Mouse (Mus musculus) hindbrain, embryonic 10.5 days (tissue): ENCODE measurements around the gene Dcaf11. TPM values are rescaled to one million over a fixed set of nuclear protein-coding genes. Genes with fewer than 3 reads are reported as not detected.

Source experiments
- DNase-seq: peaks from one replicate; pipeline ENCODE4 v3.0.0-alpha.2; 2017; ENCODE audit warnings: low spot score
- H3K27ac ChIP-seq: fragments of 300-500 bp; sonication (generic); 2 replicates; pipeline ENCODE4 v1.5.1; 2016; ENCODE audit warnings: mild to moderate bottlenecking, moderate library complexity
- H3K27me3 ChIP-seq: fragments of 300-500 bp; sonication (generic); 2 replicates; pipeline ENCODE4 v1.6.1; 2016; ENCODE audit warnings: mild to moderate bottlenecking; ENCODE audit not compliant: poor library complexity, insufficient read depth, severe bottlenecking
- H3K36me3 ChIP-seq: fragments of 300-500 bp; sonication (generic); 2 replicates; pipeline ENCODE4 v1.6.1; 2016; ENCODE audit warnings: mild to moderate bottlenecking, moderate library complexity
- H3K4me1 ChIP-seq: fragments of 300-500 bp; sonication (generic); replicated peaks from 2 replicates; pipeline ENCODE4 v1.6.1; 2016; ENCODE audit warnings: mild to moderate bottlenecking
- H3K4me3 ChIP-seq: fragments of 300-500 bp; sonication (generic); 2 replicates; pipeline ENCODE4 v1.5.1; 2016; ENCODE audit warnings: mild to moderate bottlenecking, moderate library complexity
- H3K9me3 ChIP-seq: fragments of 300-500 bp; sonication (generic); 2 replicates; pipeline ENCODE4 v1.6.1; 2016; ENCODE audit warnings: mild to moderate bottlenecking, moderate library complexity
- WGBS: fragments of 180-500 bp; shearing (Covaris S2); methylation state at CpG from one replicate; pipeline ENCODE4 v1.1.7; 2016; 5-methylcytosine and 5-hydroxymethylcytosine counted together
- polyA plus RNA-seq: library from polyadenylated mRNA; unstranded; fragments of >200 nt; fragmentation: Nextera tagmentation; extraction: Ambion mirVana; gene quantifications from 2 replicates; pipeline ENCODE4 v1.2.1, GENCODE M21; 2016

Gene Dcaf11
- polyA plus RNA-seq, 1 experiment from 2014 or later, result 94.1 TPM

DNA sequence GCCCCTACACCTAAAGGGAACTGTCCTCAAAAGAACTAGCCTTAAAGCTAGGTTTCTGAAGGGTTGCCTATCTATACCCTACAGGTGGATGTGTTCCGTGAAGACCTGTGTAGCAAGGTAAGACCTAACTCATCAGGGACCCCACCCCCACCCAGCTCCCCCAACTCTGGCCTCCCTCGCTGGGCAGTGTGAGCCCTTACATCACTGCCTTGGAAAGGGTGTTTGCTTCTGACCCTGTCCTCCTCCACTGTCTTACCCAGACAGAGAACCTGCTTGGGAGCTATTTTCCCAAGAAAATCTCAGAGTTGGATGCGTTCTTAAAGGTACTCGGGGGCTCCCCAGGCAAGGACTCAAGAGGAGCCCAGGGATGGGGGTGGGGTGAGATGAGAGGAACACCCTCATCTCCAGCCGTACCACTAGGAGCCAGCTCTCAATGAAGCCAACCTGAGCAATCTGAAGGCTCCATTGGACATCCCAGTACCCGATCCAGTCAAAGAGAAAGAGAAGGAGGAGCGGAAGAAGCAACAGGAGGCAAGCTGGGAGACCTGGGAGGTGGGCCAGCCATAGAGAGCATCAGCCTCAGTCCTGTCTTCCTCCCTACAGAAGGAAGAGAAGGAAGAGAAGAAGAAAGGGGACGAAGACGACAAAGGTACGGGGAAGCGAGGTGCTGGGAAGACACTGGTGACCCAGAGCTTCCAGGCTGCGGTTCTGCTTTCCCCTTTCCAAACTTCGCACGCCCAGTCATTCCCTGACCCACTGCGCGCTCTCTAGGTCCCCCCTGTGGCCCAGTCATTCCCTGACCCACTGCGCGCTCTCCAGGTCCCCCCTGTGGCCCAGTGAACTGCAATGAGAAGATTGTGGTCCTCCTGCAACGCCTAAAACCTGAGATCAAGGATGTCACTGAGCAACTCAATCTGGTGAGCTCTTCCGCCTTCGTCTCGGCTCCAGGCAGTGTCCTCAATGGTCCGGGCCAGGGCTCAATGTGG is 20.0 kb downstream of the Dcaf11 start:
- no peak for DNase-seq
- 82% methylated on average over 23 of the region's 23 CpGs for WGBS
- H3K4me1 ChIP-seq, result peaks cover 42% of the 10 kb centered on the region
- H3K27ac ChIP-seq, result no peak overlapping the region
- H3K4me3 ChIP-seq, result no peak overlapping the region
- no peaks in the 10 kb centered on the region for H3K9me3 ChIP-seq
- peaks cover 26% of the 10 kb centered on the region for H3K36me3 ChIP-seq
- H3K27me3 ChIP-seq, result peaks cover 7% of the 10 kb centered on the region; the same call in 1 of the 2 replicates

- no peaks in the 10 kb centered on the region for H3K9me3 ChIP-seq
- H3K4me3 ChIP-seq, result no peak overlapping the region
- 94% methylated on average over 16 of the region's 16 CpGs for WGBS
- peaks cover 46% of the 10 kb centered on the region for H3K4me1 ChIP-seq
- DNase-seq, result no peak
- peaks cover 26% of the 10 kb centered on the region for H3K36me3 ChIP-seq
- peaks cover 7% of the 10 kb centered on the region; the same call in 1 of the 2 replicates for H3K27me3 ChIP-seq
- no peak overlapping the region for H3K27ac ChIP-seq
These were observed 20.9 kb downstream of the Dcaf11 start for GRCm38 (mm10) chr14:55580731-55581130.

DNA sequence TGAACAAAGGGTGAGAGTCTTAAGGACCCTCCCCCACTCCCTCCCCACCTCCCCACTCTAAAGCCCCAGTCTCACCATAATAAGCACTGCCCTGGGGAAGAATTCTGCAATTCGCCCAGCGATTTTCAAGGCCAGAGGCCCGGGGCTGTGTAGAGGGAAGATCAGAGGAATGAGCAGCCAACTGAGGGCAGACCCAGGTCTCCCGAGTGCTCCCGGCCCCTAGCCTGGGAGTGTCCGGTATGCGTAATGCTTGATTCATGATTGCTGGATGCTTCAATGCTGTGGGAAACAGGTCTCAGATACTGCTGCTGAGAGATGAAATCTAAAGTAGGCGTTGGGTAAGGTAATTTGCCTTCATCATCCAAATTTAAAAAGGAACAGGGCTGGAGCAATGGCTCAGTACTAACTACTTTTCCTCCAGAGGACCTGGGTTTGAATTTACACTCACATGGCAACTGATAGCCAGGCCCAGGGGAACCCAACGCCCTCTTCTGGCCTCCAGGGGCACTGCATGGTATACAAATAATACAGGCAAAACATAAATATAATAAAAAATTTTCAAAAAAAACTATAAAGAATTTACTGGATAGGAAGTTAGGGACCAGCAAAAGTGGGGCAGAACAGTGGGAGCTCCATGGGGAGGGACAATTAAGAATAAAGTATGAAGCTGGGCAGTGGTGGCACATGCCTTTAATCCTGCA is 22.3 kb downstream of the Dcaf11 start:
- peaks cover 30% of the 10 kb centered on the region for H3K36me3 ChIP-seq
- peaks cover 38% of the 10 kb centered on the region for H3K4me1 ChIP-seq
- no peaks in the 10 kb centered on the region for H3K9me3 ChIP-seq
- DNase-seq, result no peak
- H3K4me3 ChIP-seq, result no peak overlapping the region
- peaks cover 7% of the 10 kb centered on the region; the same call in 1 of the 2 replicates for H3K27me3 ChIP-seq
- H3K27ac ChIP-seq, result no peak overlapping the region
- WGBS, result 78% methylated on average over 9 of the region's 9 CpGs

DNA sequence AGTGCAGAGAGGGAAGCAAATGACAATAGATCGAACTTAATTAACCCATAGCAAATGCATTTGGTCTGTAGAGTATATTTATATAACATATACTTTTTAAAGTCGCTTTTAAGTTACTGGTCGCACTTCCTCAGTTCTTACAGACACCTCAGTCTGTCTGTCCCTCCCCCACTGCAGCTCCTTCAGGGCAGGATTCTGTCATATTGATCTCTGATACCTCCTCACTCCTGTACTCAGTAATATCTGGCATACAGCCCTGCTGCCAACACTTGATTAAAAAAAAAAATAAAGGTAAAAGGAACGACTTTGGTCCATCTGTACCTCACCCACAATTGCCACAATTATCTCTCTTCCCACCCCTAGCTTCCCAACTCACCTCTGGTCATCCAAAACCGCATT is 24.5 kb downstream of the Dcaf11 start:
- Histone ChIP-seq H3K4me1 (peaks cover 21% of the 10 kb centered on the region), H3K27ac (peak overlapping the region; percentile 82; the same call in 1 of the 2 replicates), H3K36me3 (peaks cover 49% of the 10 kb centered on the region), H3K9me3 (no peaks in the 10 kb centered on the region), H3K4me3 (peak overlapping the region; percentile 67), H3K27me3 (peaks cover 7% of the 10 kb centered on the region; the same call in 1 of the 2 replicates)
- WGBS, result 37% methylated on average over 5 of the region's 5 CpGs
- DNase-seq, result no peak

GRCm38 (mm10) chr14:55584702-55585565 is 25.1 kb downstream of the Dcaf11 start, which contains the start of gene Emc9:
Emc9 (minus strand) TSS chr14:55585302.
- peak within 1 kb of the TSS; percentile 82 for H3K27ac ChIP-seq

GRCm38 (mm10) chr14:55585566-55585960 is 25.8 kb downstream of the Dcaf11 start:
- WGBS, result 62% methylated on average over 6 of the region's 6 CpGs
- Histone ChIP-seq H3K9me3 (no peaks in the 10 kb centered on the region), H3K4me3 (peak overlapping the region; percentile 67)

More at GRCm38 (mm10) chr14:55584702-55585565, 25.1 kb downstream of the Dcaf11 start, which contains the start of gene Emc9:
- Histone ChIP-seq H3K36me3 (peaks cover 48% of the 10 kb centered on the region), H3K4me3 (peak within 1 kb of the TSS; percentile 67), H3K27me3 (peaks cover 7% of the 10 kb centered on the region; the same call in 1 of the 2 replicates), H3K9me3 (no peaks in the 10 kb centered on the region), H3K4me1 (peaks cover 18% of the 10 kb centered on the region)
- 1% methylated on average over 43 of the region's 43 CpGs for WGBS
- DNase-seq, result peak; percentile 66

GRCm38 (mm10) chr14:55586149-55586548 is 26.3 kb downstream of the Dcaf11 start:
- Histone ChIP-seq H3K27ac (no peak overlapping the region), H3K4me3 (no peak overlapping the region), H3K4me1 (peaks cover 24% of the 10 kb centered on the region), H3K27me3 (peaks cover 7% of the 10 kb centered on the region; the same call in 1 of the 2 replicates), H3K36me3 (peaks cover 36% of the 10 kb centered on the region), H3K9me3 (no peaks in the 10 kb centered on the region)
- no peak for DNase-seq
- 91% methylated on average over 2 of the region's 2 CpGs for WGBS

More at GRCm38 (mm10) chr14:55585566-55585960, 25.8 kb downstream of the Dcaf11 start:
- peaks cover 23% of the 10 kb centered on the region for H3K4me1 ChIP-seq
- DNase-seq, result no peak
- peaks cover 7% of the 10 kb centered on the region; the same call in 1 of the 2 replicates for H3K27me3 ChIP-seq
- peak overlapping the region; percentile 23; the same call in 1 of the 2 replicates for H3K27ac ChIP-seq
- peaks cover 42% of the 10 kb centered on the region for H3K36me3 ChIP-seq

DNA sequence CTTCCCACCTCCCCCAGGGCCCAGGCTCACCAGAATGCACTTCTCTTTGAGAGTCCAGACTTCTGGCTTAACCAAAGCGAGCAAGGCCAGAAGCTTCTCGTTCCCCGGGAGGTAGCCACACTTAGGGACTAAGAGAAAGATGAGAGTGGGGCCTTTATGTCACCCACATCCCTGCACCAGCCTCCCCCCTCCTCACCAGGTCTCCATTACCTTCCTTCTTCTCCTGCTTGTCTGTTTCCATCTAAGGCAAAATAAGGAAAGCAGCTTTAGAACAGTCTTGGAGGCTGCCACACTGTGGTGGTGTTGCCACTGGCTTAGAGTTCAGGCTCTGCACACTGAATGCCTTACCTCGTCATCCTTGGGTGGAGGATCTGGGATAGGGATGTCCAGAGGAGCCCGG is 29.5 kb downstream of the Dcaf11 start:
- Histone ChIP-seq H3K4me1 (peaks cover 47% of the 10 kb centered on the region), H3K36me3 (peaks cover 33% of the 10 kb centered on the region)
- WGBS, result 95% methylated on average over 5 of the region's 5 CpGs

GRCm38 (mm10) chr14:55589771-55590448 is 30.1 kb downstream of the Dcaf11 start:
- Histone ChIP-seq H3K27me3 (no peaks in the 10 kb centered on the region), H3K36me3 (peaks cover 39% of the 10 kb centered on the region), H3K4me1 (peaks cover 41% of the 10 kb centered on the region), H3K9me3 (no peaks in the 10 kb centered on the region), H3K4me3 (peak overlapping the region; percentile 86), H3K27ac (peak overlapping the region; percentile 94)
- whole genome bisulfite sequencing, result 89% methylated on average over 11 of the region's 11 CpGs
- no peak for DNase-seq

More for the DNA sequence above, 29.5 kb downstream of the Dcaf11 start:
- no peaks in the 10 kb centered on the region for H3K9me3 ChIP-seq
- H3K27ac ChIP-seq, result no peak overlapping the region
- H3K4me3 ChIP-seq, result no peak overlapping the region
- no peak for DNase-seq
- H3K27me3 ChIP-seq, result no peaks in the 10 kb centered on the region; the same call in 1 of the 2 replicates

- 1% methylated on average over 22 of the region's 22 CpGs for WGBS
- H3K4me3 ChIP-seq, result peak within 1 kb of the TSS; percentile 86
These were observed 31.0 kb downstream of the Dcaf11 start, which contains the start of gene Psme2 for GRCm38 (mm10) chr14:55590748-55591330. Psme2 (minus strand) TSS chr14:55591113.

GRCm38 (mm10) chr14:55591331-55591891 is 31.6 kb downstream of the Dcaf11 start, which contains the start of gene Rnf31:
Rnf31 (plus strand) TSS chr14:55591708.
- peaks cover 33% of the 10 kb centered on the region for H3K4me1 ChIP-seq
- DNase-seq, result peak; percentile 91
- no peaks in the 10 kb centered on the region for H3K27me3 ChIP-seq
- H3K36me3 ChIP-seq, result peaks cover 54% of the 10 kb centered on the region
- WGBS, result under 1% methylated on average over 33 of the region's 33 CpGs
- H3K9me3 ChIP-seq, result no peaks in the 10 kb centered on the region
- H3K4me3 ChIP-seq, result peak within 1 kb of the TSS; percentile 86
- H3K27ac ChIP-seq, result peak within 1 kb of the TSS; percentile 94

More at GRCm38 (mm10) chr14:55590748-55591330, 31.0 kb downstream of the Dcaf11 start, which contains the start of gene Psme2:
- DNase-seq, result peak; percentile 93
- peaks cover 49% of the 10 kb centered on the region for H3K36me3 ChIP-seq
- peaks cover 33% of the 10 kb centered on the region for H3K4me1 ChIP-seq
- H3K27me3 ChIP-seq, result no peaks in the 10 kb centered on the region
- H3K27ac ChIP-seq, result peak within 1 kb of the TSS; percentile 94
- H3K9me3 ChIP-seq, result no peaks in the 10 kb centered on the region
